31 mouse cellular contexts compared by ENCODE assay signal in genomic region chr16:89513431-89513830, GRCm38 (mm10). TPM values are rescaled to one million over a fixed set of nuclear protein-coding genes. Genes with fewer than 3 reads are reported as not detected.
DNase-seq lines count a peak whose midpoint lies in the region; ATAC-seq lines count a peak whose summit lies in the region.
"Had no signal": no experiment of that assay in that cellular context is flagged by ENCODE, and none has a peak within 500 bp of the region (broad histone marks: within the 10 kb centered on the region; RNA-seq: fewer than 3 reads in every experiment).

No protein-coding gene starts in this region.

- no peaks in the 10 kb centered on the region for H3K36me3 ChIP-seq in forebrain, embryonic 14.5 days (ENCODE audit: control insufficient read depth, insufficient read depth, low read length)
- no peaks in the 10 kb centered on the region for H3K36me3 ChIP-seq in forebrain, embryonic 10.5 days (replicated peaks)
- no peaks in the 10 kb centered on the region for H3K36me3 ChIP-seq in midbrain, embryonic 16.5 days (ENCODE audit: control insufficient read depth, insufficient read depth, low read length)
- no peaks in the 10 kb centered on the region for H3K36me3 ChIP-seq in midbrain, embryonic 11.5 days (ENCODE audit: control insufficient read depth, insufficient read depth, low read length)
- no peaks in the 10 kb centered on the region for H3K36me3 ChIP-seq in neural tube, embryonic 14.5 days (ENCODE audit: control insufficient read depth, insufficient read depth, low read length)
- H3K36me3 ChIP-seq: limb, embryonic 15.5 days; liver, embryonic 15.5 days; midbrain, embryonic 12.5 days had no signal

- no peak overlapping the region for H3K27ac ChIP-seq in forebrain, embryonic 14.5 days (ENCODE audit: low read depth, low read length)
- H3K27ac ChIP-seq in forebrain, embryonic 10.5 days, result no peak overlapping the region
- H3K27ac ChIP-seq in midbrain, embryonic 16.5 days (ENCODE audit: low read length), result no peak overlapping the region
- no peak overlapping the region for H3K27ac ChIP-seq in midbrain, embryonic 11.5 days (ENCODE audit: low read depth, low read length)
- H3K27ac ChIP-seq in neural tube, embryonic 14.5 days (ENCODE audit: low read depth, low read length), result no peak overlapping the region
- H3K27ac ChIP-seq: kidney, postnatal 0 days; limb, embryonic 15.5 days; liver, embryonic 15.5 days; macrophage; midbrain, embryonic 12.5 days had no signal

- H3K4me1 ChIP-seq in forebrain, embryonic 14.5 days (ENCODE audit: control insufficient read depth, insufficient read depth, low read length), result peaks cover 13% of the 10 kb centered on the region
- H3K4me1 ChIP-seq in forebrain, embryonic 10.5 days, result no peaks in the 10 kb centered on the region
- peaks cover 6% of the 10 kb centered on the region; the same call in 1 of the 2 replicates for H3K4me1 ChIP-seq in midbrain, embryonic 16.5 days (ENCODE audit: control insufficient read depth, insufficient read depth, low read length)
- no peaks in the 10 kb centered on the region for H3K4me1 ChIP-seq in midbrain, embryonic 11.5 days (ENCODE audit: control insufficient read depth, insufficient read depth, low read length)
- no peaks in the 10 kb centered on the region for H3K4me1 ChIP-seq in neural tube, embryonic 14.5 days (ENCODE audit: control insufficient read depth, insufficient read depth, low read length)
- H3K4me1 ChIP-seq: limb, embryonic 15.5 days; liver, embryonic 15.5 days; midbrain, embryonic 12.5 days had no signal

- peak overlapping the region; percentile 27 for H3K4me2 ChIP-seq in forebrain, embryonic 14.5 days (ENCODE audit: low read length)
- H3K4me2 ChIP-seq in midbrain, embryonic 16.5 days (ENCODE audit: low read length), result no peak overlapping the region
- no peak overlapping the region for H3K4me2 ChIP-seq in midbrain, embryonic 11.5 days
- H3K4me2 ChIP-seq in neural tube, embryonic 14.5 days (ENCODE audit: low read depth, low read length), result 0 out of 2 replicates have a peak overlapping the region, but pooled peaks have one; percentile 11
- H3K4me2 ChIP-seq: heart, embryonic 11.5 days; limb, embryonic 15.5 days; liver, embryonic 15.5 days; midbrain, embryonic 12.5 days had no signal

- ATAC-seq in forebrain, embryonic 14.5 days, result peak; percentile 36
- 0 out of 2 replicates have a peak, but pooled peaks have one; percentile 34 for ATAC-seq in midbrain, embryonic 16.5 days
- ATAC-seq in midbrain, embryonic 11.5 days (ENCODE audit: low FRiP score), result no peak
- ATAC-seq in neural tube, embryonic 14.5 days (ENCODE audit: low read depth), result peak; percentile 62
- ATAC-seq: activated CD4-positive, CD25-positive, alpha-beta regulatory T cell, adult 4 months; CD4-positive, CD25-positive, alpha-beta regulatory T cell, adult 4 months had no signal

- H3K27me3 ChIP-seq in forebrain, embryonic 14.5 days (replicated peaks; ENCODE audit: control insufficient read depth, insufficient read depth, low read length), result no peaks in the 10 kb centered on the region
- no peaks in the 10 kb centered on the region for H3K27me3 ChIP-seq in forebrain, embryonic 10.5 days (ENCODE audit: poor library complexity, severe bottlenecking)
- no peaks in the 10 kb centered on the region for H3K27me3 ChIP-seq in midbrain, embryonic 16.5 days (ENCODE audit: control insufficient read depth, insufficient read depth, low read depth, low read length)
- no peaks in the 10 kb centered on the region for H3K27me3 ChIP-seq in midbrain, embryonic 11.5 days (ENCODE audit: control insufficient read depth, insufficient read depth, low read length)
- no peaks in the 10 kb centered on the region for H3K27me3 ChIP-seq in neural tube, embryonic 14.5 days (ENCODE audit: control insufficient read depth, insufficient read depth, low read length)
- H3K27me3 ChIP-seq: limb, embryonic 15.5 days; liver, embryonic 15.5 days; midbrain, embryonic 12.5 days had no signal

- H3K4me3 ChIP-seq in forebrain, embryonic 14.5 days (ENCODE audit: low read depth, low read length), result no peak overlapping the region
- no peak overlapping the region for H3K4me3 ChIP-seq in forebrain, embryonic 10.5 days
- H3K4me3 ChIP-seq in midbrain, embryonic 16.5 days (ENCODE audit: low read depth, low read length), result no peak overlapping the region
- no peak overlapping the region for H3K4me3 ChIP-seq in midbrain, embryonic 11.5 days (ENCODE audit: low read depth, low read length)
- no peak overlapping the region for H3K4me3 ChIP-seq in neural tube, embryonic 14.5 days (ENCODE audit: low read depth, low read length)
- H3K4me3 ChIP-seq: limb, embryonic 15.5 days; liver, embryonic 15.5 days; midbrain, embryonic 12.5 days had no signal

- 21% methylated on average over 7 of the region's 7 CpGs for WGBS in forebrain, embryonic 14.5 days
- 94% methylated on average over 7 of the region's 7 CpGs for WGBS in forebrain, embryonic 10.5 days
- 48% methylated on average over 7 of the region's 7 CpGs for WGBS in midbrain, embryonic 16.5 days
- WGBS in midbrain, embryonic 11.5 days, result 93% methylated on average over 7 of the region's 7 CpGs
- WGBS in neural tube, embryonic 14.5 days, result 49% methylated on average over 7 of the region's 7 CpGs

- peak; percentile 4 for DNase-seq in adrenal gland, postnatal 25 days
- DNase-seq in adrenal gland, adult 8-10 months, result no peak
- peak; percentile 68 for DNase-seq in forebrain, embryonic 14.5 days (ENCODE audit: low spot score)
- DNase-seq in forebrain, embryonic 10.5 days (ENCODE audit: extremely low spot score, low spot score), result no peak
- no peak for DNase-seq in midbrain, embryonic 11.5 days (ENCODE audit: low spot score, missing footprints)
- no peak for DNase-seq in layer of hippocampus, postnatal 10 days (ENCODE audit: low spot score in 2 of 2)
- DNase-seq: cerebellum, adult 9-11 months; heart, postnatal 10 days; kidney, adult 18-20 months; layer of hippocampus, postnatal 36 days; right cerebral cortex, postnatal 25 days; thymus, postnatal 36 days had no signal

- H3K9me3 ChIP-seq in forebrain, embryonic 14.5 days (replicated peaks; ENCODE audit: control insufficient read depth, low read length), result no peaks in the 10 kb centered on the region
- no peaks in the 10 kb centered on the region for H3K9me3 ChIP-seq in forebrain, embryonic 10.5 days
- H3K9me3 ChIP-seq in midbrain, embryonic 16.5 days (replicated peaks; ENCODE audit: control insufficient read depth, low read length, poor library complexity, severe bottlenecking), result no peaks in the 10 kb centered on the region
- no peaks in the 10 kb centered on the region for H3K9me3 ChIP-seq in midbrain, embryonic 11.5 days (ENCODE audit: control insufficient read depth, low read length)
- H3K9me3 ChIP-seq in neural tube, embryonic 14.5 days (ENCODE audit: control insufficient read depth, low read length), result no peaks in the 10 kb centered on the region
- H3K9me3 ChIP-seq: limb, embryonic 15.5 days; liver, embryonic 15.5 days; midbrain, embryonic 12.5 days had no signal

- H3K9ac ChIP-seq in forebrain, embryonic 14.5 days (ENCODE audit: low read length), result no peak overlapping the region
- no peak overlapping the region for H3K9ac ChIP-seq in midbrain, embryonic 16.5 days (ENCODE audit: low read depth, low read length)
- H3K9ac ChIP-seq in midbrain, embryonic 11.5 days (ENCODE audit: low read length), result no peak overlapping the region
- no peak overlapping the region for H3K9ac ChIP-seq in neural tube, embryonic 14.5 days (replicated peaks; ENCODE audit: low read depth, low read length)
- H3K9ac ChIP-seq: limb, embryonic 15.5 days; liver, embryonic 15.5 days; midbrain, embryonic 12.5 days had no signal

RNA-seq across cellular contexts. Expression of gene Krtap7-1, which starts 5.3 kb away (rescaled TPM):
- not detected in 2 replicates for total RNA-seq in adrenal gland, postnatal 25 days (2021)
- not detected for total RNA-seq in adrenal gland, adult 8-10 months (2022)
- not detected in 2 replicates for polyA plus RNA-seq in forebrain, embryonic 14.5 days (2014; fragmentation: Nextera tagmentation; extraction: Ambion mirVana)
- polyA plus RNA-seq in forebrain, embryonic 10.5 days (2016; fragmentation: Nextera tagmentation; extraction: Ambion mirVana), result not detected in 2 replicates
- polyA plus RNA-seq in midbrain, embryonic 16.5 days (2015; fragmentation: Nextera tagmentation; extraction: Ambion mirVana), result not detected in 2 replicates
- polyA plus RNA-seq in midbrain, embryonic 11.5 days (2014; fragmentation: Nextera tagmentation; extraction: Ambion mirVana), result 0.23 TPM in 1 of 2 replicates, not detected in the other
- not detected in 2 replicates for polyA plus RNA-seq in neural tube, embryonic 14.5 days (2014; fragmentation: Nextera tagmentation; extraction: Ambion mirVana)
- total RNA-seq in layer of hippocampus, postnatal 10 days (2021), result not detected
- total RNA-seq: adrenal gland, postnatal 4 days; ES-E14; gastrocnemius, adult 8-10 months; granulocyte monocyte progenitor cell, adult 5-6 weeks; heart, postnatal 10 days; layer of hippocampus, adult 18-20 months; layer of hippocampus, postnatal 36 days; left cerebral cortex, postnatal 25 days had no signal
- polyA plus RNA-seq: activated CD4-positive, CD25-positive, alpha-beta regulatory T cell, adult 4 months; CD4-positive, CD25-positive, alpha-beta regulatory T cell, adult 4 months; heart, embryonic 11.5 days; kidney, postnatal 0 days; liver, embryonic 15.5 days; lung, embryonic 16.5 days; macrophage; midbrain, embryonic 12.5 days; spleen, adult 2 months; stomach, embryonic 14.5 days had no signal

RNA-seq across cellular contexts. Expression of gene Krtap8-1, which starts 25.7 kb away (rescaled TPM):
- total RNA-seq in adrenal gland, postnatal 25 days (2021), result not detected in 2 replicates
- not detected for total RNA-seq in adrenal gland, adult 8-10 months (2022)
- polyA plus RNA-seq in forebrain, embryonic 14.5 days (2014; fragmentation: Nextera tagmentation; extraction: Ambion mirVana), result not detected in 2 replicates
- not detected in 2 replicates for polyA plus RNA-seq in forebrain, embryonic 10.5 days (2016; fragmentation: Nextera tagmentation; extraction: Ambion mirVana)
- not detected in 2 replicates for polyA plus RNA-seq in midbrain, embryonic 16.5 days (2015; fragmentation: Nextera tagmentation; extraction: Ambion mirVana)
- not detected in 2 replicates for polyA plus RNA-seq in midbrain, embryonic 11.5 days (2014; fragmentation: Nextera tagmentation; extraction: Ambion mirVana)
- polyA plus RNA-seq in neural tube, embryonic 14.5 days (2014; fragmentation: Nextera tagmentation; extraction: Ambion mirVana), result not detected in 2 replicates
- not detected for total RNA-seq in layer of hippocampus, postnatal 10 days (2021)
- total RNA-seq: adrenal gland, postnatal 4 days; ES-E14; gastrocnemius, adult 8-10 months; granulocyte monocyte progenitor cell, adult 5-6 weeks; heart, postnatal 10 days; layer of hippocampus, adult 18-20 months; layer of hippocampus, postnatal 36 days; left cerebral cortex, postnatal 25 days had no signal
- polyA plus RNA-seq: activated CD4-positive, CD25-positive, alpha-beta regulatory T cell, adult 4 months; CD4-positive, CD25-positive, alpha-beta regulatory T cell, adult 4 months; heart, embryonic 11.5 days; kidney, postnatal 0 days; liver, embryonic 15.5 days; lung, embryonic 16.5 days; macrophage; midbrain, embryonic 12.5 days; spleen, adult 2 months; stomach, embryonic 14.5 days had no signal

RNA-seq across cellular contexts. Expression of gene Krtap11-1, which starts 57.6 kb away (rescaled TPM):
- not detected in 2 replicates for total RNA-seq in adrenal gland, postnatal 25 days (2021)
- not detected for total RNA-seq in adrenal gland, adult 8-10 months (2022)
- polyA plus RNA-seq in forebrain, embryonic 14.5 days (2014; fragmentation: Nextera tagmentation; extraction: Ambion mirVana), result not detected in 2 replicates
- not detected in 2 replicates for polyA plus RNA-seq in forebrain, embryonic 10.5 days (2016; fragmentation: Nextera tagmentation; extraction: Ambion mirVana)
- polyA plus RNA-seq in midbrain, embryonic 16.5 days (2015; fragmentation: Nextera tagmentation; extraction: Ambion mirVana), result not detected in 2 replicates
- not detected in 2 replicates for polyA plus RNA-seq in midbrain, embryonic 11.5 days (2014; fragmentation: Nextera tagmentation; extraction: Ambion mirVana)
- not detected in 2 replicates for polyA plus RNA-seq in neural tube, embryonic 14.5 days (2014; fragmentation: Nextera tagmentation; extraction: Ambion mirVana)
- not detected for total RNA-seq in layer of hippocampus, postnatal 10 days (2021)
- total RNA-seq: adrenal gland, postnatal 4 days; ES-E14; gastrocnemius, adult 8-10 months; granulocyte monocyte progenitor cell, adult 5-6 weeks; heart, postnatal 10 days; layer of hippocampus, adult 18-20 months; layer of hippocampus, postnatal 36 days; left cerebral cortex, postnatal 25 days had no signal
- polyA plus RNA-seq: activated CD4-positive, CD25-positive, alpha-beta regulatory T cell, adult 4 months; CD4-positive, CD25-positive, alpha-beta regulatory T cell, adult 4 months; heart, embryonic 11.5 days; kidney, postnatal 0 days; liver, embryonic 15.5 days; lung, embryonic 16.5 days; macrophage; midbrain, embryonic 12.5 days; spleen, adult 2 months; stomach, embryonic 14.5 days had no signal

Comparison
In these comparisons a context has a peak if more than half of its experiments do, and no peak if none do; other contexts are left out.
1. DNase-seq: peak in adrenal gland, postnatal 25 days (single experiment) and forebrain, embryonic 14.5 days (single experiment); none in adrenal gland, adult 8-10 months (single experiment), forebrain, embryonic 10.5 days (single experiment), midbrain, embryonic 11.5 days (single experiment) and layer of hippocampus, postnatal 10 days (0 of 2).
2. H3K4me2 ChIP-seq: peak in forebrain, embryonic 14.5 days (single experiment) and neural tube, embryonic 14.5 days (single experiment); none in midbrain, embryonic 16.5 days (single experiment) and midbrain, embryonic 11.5 days (single experiment).